Mouse (Mus musculus): ENCODE data around the gene Scrn3. TPM values are rescaled to one million over a fixed set of nuclear protein-coding genes. Genes with fewer than 3 reads are reported as not detected.

Scrn3 gene
- polyA plus RNA-seq, 1 experiment from 2014 or later: 13.4 TPM

GRCm38 (mm10) chr2:73295023-73295422 lies 17.4 kb upstream of the Scrn3 start:
- Histone ChIP-seq H3K36me3 (peaks cover 16% of the 10 kb centered on the region), H3K27ac (no peak overlapping the region), H3K27me3 (no peaks in the 10 kb centered on the region), H3K4me1 (replicated peaks) (no peaks in the 10 kb centered on the region; the same call in 1 of the 2 replicates), H3K9ac (no peak overlapping the region), H3K4me3 (no peak overlapping the region), H3K9me3 (replicated peaks) (no peaks in the 10 kb centered on the region), H3K4me2 (no peak overlapping the region)
- WGBS: 63% methylated on average over 7 of the region's 7 CpGs
- no peak for ATAC-seq (replicated peaks; ENCODE audit: insufficient number of reproducible peaks, insufficient read depth, low FRiP score, low read depth)

GRCm38 (mm10) chr2:73298154-73298553 lies 14.2 kb upstream of the Scrn3 start:
- peaks cover 14% of the 10 kb centered on the region; the same call in 1 of the 2 replicates for H3K36me3 ChIP-seq
- H3K4me1 ChIP-seq (replicated peaks): no peaks in the 10 kb centered on the region
- H3K27me3 ChIP-seq: no peaks in the 10 kb centered on the region
- no peak overlapping the region for H3K27ac ChIP-seq
- no peak overlapping the region for H3K4me3 ChIP-seq
- no peak overlapping the region for H3K9ac ChIP-seq
- no peak overlapping the region for H3K4me2 ChIP-seq
- ATAC-seq (replicated peaks; ENCODE audit: insufficient number of reproducible peaks, insufficient read depth, low FRiP score, low read depth): no peak
- H3K9me3 ChIP-seq (replicated peaks): no peaks in the 10 kb centered on the region
- 75% methylated on average over 7 of the region's 7 CpGs for WGBS

GRCm38 (mm10) chr2:73298841-73299240 lies 13.6 kb upstream of the Scrn3 start:
- Histone ChIP-seq H3K4me3 (no peak overlapping the region), H3K4me1 (replicated peaks) (no peaks in the 10 kb centered on the region), H3K4me2 (no peak overlapping the region), H3K9ac (no peak overlapping the region), H3K9me3 (replicated peaks) (no peaks in the 10 kb centered on the region), H3K36me3 (peaks cover 16% of the 10 kb centered on the region; the same call in 1 of the 2 replicates), H3K27me3 (no peaks in the 10 kb centered on the region), H3K27ac (no peak overlapping the region)
- ATAC-seq (replicated peaks; ENCODE audit: insufficient number of reproducible peaks, insufficient read depth, low FRiP score, low read depth): no peak
- 82% methylated on average over 3 of the region's 3 CpGs for WGBS

GRCm38 (mm10) chr2:73301979-73302378 lies 10.4 kb upstream of the Scrn3 start:
- Histone ChIP-seq H3K4me3 (no peak overlapping the region), H3K27me3 (no peaks in the 10 kb centered on the region), H3K4me1 (replicated peaks) (no peaks in the 10 kb centered on the region), H3K4me2 (no peak overlapping the region), H3K9me3 (replicated peaks) (no peaks in the 10 kb centered on the region), H3K9ac (no peak overlapping the region), H3K36me3 (peaks cover 29% of the 10 kb centered on the region), H3K27ac (no peak overlapping the region)
- no peak for ATAC-seq (replicated peaks; ENCODE audit: insufficient number of reproducible peaks, insufficient read depth, low FRiP score, low read depth)
- WGBS: 57% methylated on average over 1 of the region's 1 CpGs

GRCm38 (mm10) chr2:73302722-73303121 lies 9.7 kb upstream of the Scrn3 start:
- Histone ChIP-seq H3K27ac (no peak overlapping the region), H3K4me2 (no peak overlapping the region), H3K9ac (no peak overlapping the region), H3K27me3 (no peaks in the 10 kb centered on the region), H3K36me3 (peaks cover 35% of the 10 kb centered on the region), H3K9me3 (replicated peaks) (no peaks in the 10 kb centered on the region), H3K4me1 (replicated peaks) (no peaks in the 10 kb centered on the region), H3K4me3 (no peak overlapping the region)
- ATAC-seq (replicated peaks; ENCODE audit: insufficient number of reproducible peaks, insufficient read depth, low FRiP score, low read depth): no peak
- 90% methylated on average over 9 of the region's 9 CpGs for WGBS

GRCm38 (mm10) chr2:73304506-73304905 lies 7.9 kb upstream of the Scrn3 start:
- ATAC-seq (replicated peaks; ENCODE audit: insufficient number of reproducible peaks, insufficient read depth, low FRiP score, low read depth): no peak
- no peaks in the 10 kb centered on the region for H3K27me3 ChIP-seq
- no peaks in the 10 kb centered on the region for H3K4me1 ChIP-seq (replicated peaks)
- peaks cover 45% of the 10 kb centered on the region for H3K36me3 ChIP-seq
- H3K9me3 ChIP-seq (replicated peaks): no peaks in the 10 kb centered on the region
- WGBS: 85% methylated on average over 5 of the region's 5 CpGs
- no peak overlapping the region for H3K4me2 ChIP-seq
- H3K9ac ChIP-seq: no peak overlapping the region
- no peak overlapping the region for H3K27ac ChIP-seq
- no peak overlapping the region for H3K4me3 ChIP-seq

- Histone ChIP-seq H3K9ac (no peak overlapping the region), H3K27ac (no peak overlapping the region), H3K27me3 (no peaks in the 10 kb centered on the region), H3K4me3 (no peak overlapping the region), H3K4me1 (replicated peaks) (no peaks in the 10 kb centered on the region; the same call in 1 of the 2 replicates), H3K9me3 (replicated peaks) (no peaks in the 10 kb centered on the region), H3K36me3 (peaks cover 55% of the 10 kb centered on the region), H3K4me2 (no peak overlapping the region)
- 90% methylated on average over 7 of the region's 7 CpGs for WGBS
- ATAC-seq (replicated peaks; ENCODE audit: insufficient number of reproducible peaks, insufficient read depth, low FRiP score, low read depth): no peak
Measured at GRCm38 (mm10) chr2:73306006-73306405, 6.4 kb upstream of the Scrn3 start.

GRCm38 (mm10) chr2:73313117-73313501 lies 708 bp downstream of the Scrn3 start:
- Histone ChIP-seq H3K4me2 (peak overlapping the region; percentile 75), H3K4me3 (peak overlapping the region; percentile 62), H3K9me3 (replicated peaks) (no peaks in the 10 kb centered on the region), H3K36me3 (peaks cover 18% of the 10 kb centered on the region), H3K9ac (peak overlapping the region; percentile 62), H3K27ac (peak overlapping the region; percentile 87), H3K27me3 (no peaks in the 10 kb centered on the region), H3K4me1 (replicated peaks) (peaks cover 15% of the 10 kb centered on the region)
- WGBS: 18% methylated on average over 14 of the region's 14 CpGs
- peak; percentile 44; the same call in 1 of the 2 replicates for ATAC-seq (replicated peaks; ENCODE audit: insufficient number of reproducible peaks, insufficient read depth, low FRiP score, low read depth)

- H3K27ac ChIP-seq: no peak overlapping the region
- no peak overlapping the region for H3K4me3 ChIP-seq
- H3K36me3 ChIP-seq: peaks cover 16% of the 10 kb centered on the region
- no peaks in the 10 kb centered on the region for H3K9me3 ChIP-seq (replicated peaks)
- no peak overlapping the region for H3K9ac ChIP-seq
- 92% methylated on average over 3 of the region's 3 CpGs for WGBS
- H3K4me1 ChIP-seq (replicated peaks): peaks cover 15% of the 10 kb centered on the region
- ATAC-seq (replicated peaks; ENCODE audit: insufficient number of reproducible peaks, insufficient read depth, low FRiP score, low read depth): no peak
- no peak overlapping the region for H3K4me2 ChIP-seq
- no peaks in the 10 kb centered on the region for H3K27me3 ChIP-seq
Measured at GRCm38 (mm10) chr2:73314311-73314710, 1.9 kb downstream of the Scrn3 start.

GRCm38 (mm10) chr2:73317426-73317825 lies 5.0 kb downstream of the Scrn3 start:
- WGBS: 90% methylated on average over 9 of the region's 9 CpGs

GRCm38 (mm10) chr2:73319218-73319617 lies 6.8 kb downstream of the Scrn3 start:
- Histone ChIP-seq H3K4me2 (no peak overlapping the region), H3K9me3 (replicated peaks) (no peaks in the 10 kb centered on the region), H3K9ac (no peak overlapping the region), H3K4me1 (replicated peaks) (no peaks in the 10 kb centered on the region), H3K27me3 (no peaks in the 10 kb centered on the region), H3K27ac (no peak overlapping the region), H3K36me3 (peaks cover 4% of the 10 kb centered on the region; the same call in 1 of the 2 replicates), H3K4me3 (no peak overlapping the region)
- no peak for ATAC-seq (replicated peaks; ENCODE audit: insufficient number of reproducible peaks, insufficient read depth, low FRiP score, low read depth)
- WGBS: 75% methylated on average over 5 of the region's 5 CpGs

More at GRCm38 (mm10) chr2:73317426-73317825, 5.0 kb downstream of the Scrn3 start:
- H3K4me3 ChIP-seq: no peak overlapping the region
- peaks cover 7% of the 10 kb centered on the region; the same call in 1 of the 2 replicates for H3K4me1 ChIP-seq (replicated peaks)
- no peak for ATAC-seq (replicated peaks; ENCODE audit: insufficient number of reproducible peaks, insufficient read depth, low FRiP score, low read depth)
- H3K4me2 ChIP-seq: no peak overlapping the region
- H3K9me3 ChIP-seq (replicated peaks): no peaks in the 10 kb centered on the region
- H3K27me3 ChIP-seq: no peaks in the 10 kb centered on the region
- no peak overlapping the region for H3K27ac ChIP-seq
- no peak overlapping the region for H3K9ac ChIP-seq
- H3K36me3 ChIP-seq: peaks cover 4% of the 10 kb centered on the region; the same call in 1 of the 2 replicates

- H3K4me3 ChIP-seq: no peak overlapping the region
- H3K9ac ChIP-seq: no peak overlapping the region
- ATAC-seq (replicated peaks; ENCODE audit: insufficient number of reproducible peaks, insufficient read depth, low FRiP score, low read depth): no peak
- no peaks in the 10 kb centered on the region for H3K4me1 ChIP-seq (replicated peaks)
- 60% methylated on average over 12 of the region's 12 CpGs for WGBS
- H3K9me3 ChIP-seq (replicated peaks): no peaks in the 10 kb centered on the region
- peaks cover 4% of the 10 kb centered on the region; the same call in 1 of the 2 replicates for H3K36me3 ChIP-seq
- no peaks in the 10 kb centered on the region for H3K27me3 ChIP-seq
- no peak overlapping the region for H3K4me2 ChIP-seq
- H3K27ac ChIP-seq: no peak overlapping the region
Measured at GRCm38 (mm10) chr2:73322991-73323390, 10.6 kb downstream of the Scrn3 start.
